Mouse (Mus musculus) liver, embryonic 12.5 days (tissue): ENCODE results near the gene Hoxa7. TPM values are rescaled to one million over a fixed set of nuclear protein-coding genes. Genes with fewer than 3 reads are reported as not detected.

Source experiments
- ATAC-seq: fragments of 200-750 bp; cut with Nextera tagmentation; 2 replicates; pipeline ENCODE4 v1.8.0; 2017; ENCODE audit warnings: moderate number of reproducible peaks, mild to moderate bottlenecking, moderate library complexity
- H3K27ac ChIP-seq: fragments of 300-500 bp; sonication (generic); 2 replicates; pipeline ENCODE4 v1.5.1; 2016; ENCODE audit warnings: mild to moderate bottlenecking
- H3K27me3 ChIP-seq: fragments of 300-500 bp; sonication (generic); replicated peaks from 2 replicates; pipeline ENCODE4 v1.6.1; 2016; ENCODE audit warnings: mild to moderate bottlenecking, moderate library complexity
- H3K36me3 ChIP-seq: fragments of 300-500 bp; sonication (generic); 2 replicates; pipeline ENCODE4 v1.6.1; 2016; ENCODE audit warnings: mild to moderate bottlenecking, moderate library complexity
- H3K4me1 ChIP-seq: fragments of 300-500 bp; sonication (generic); 2 replicates; pipeline ENCODE4 v1.6.1; 2016
- H3K4me2 ChIP-seq: fragments of 300-500 bp; sonication (generic); 2 replicates; pipeline ENCODE4 v1.6.1; 2016; ENCODE audit warnings: mild to moderate bottlenecking, moderate library complexity
- H3K4me3 ChIP-seq: fragments of 300-500 bp; sonication (generic); 2 replicates; pipeline ENCODE4 v1.5.1; 2016; ENCODE audit warnings: mild to moderate bottlenecking, moderate library complexity
- H3K9ac ChIP-seq: fragments of 300-500 bp; sonication (generic); 2 replicates; pipeline ENCODE4 v1.6.1; 2016; ENCODE audit warnings: mild to moderate bottlenecking, moderate library complexity
- H3K9me3 ChIP-seq: fragments of 300-500 bp; sonication (generic); replicated peaks from 2 replicates; pipeline ENCODE4 v1.6.1; 2016; ENCODE audit warnings: mild to moderate bottlenecking, moderate library complexity
- WGBS: fragments of 180-500 bp; shearing (Covaris S2); methylation state at CpG from one replicate; pipeline ENCODE4 v1.1.7; 2016; ENCODE audit not compliant: insufficient replicate concordance; 5-methylcytosine and 5-hydroxymethylcytosine counted together
- polyA plus RNA-seq: library from polyadenylated mRNA; unstranded; fragments of >200 nt; fragmentation: Nextera tagmentation; extraction: Ambion mirVana; gene quantifications from 2 replicates; pipeline ENCODE4 v1.2.1, GENCODE M21; 2016

Hoxa7 gene
- polyA plus RNA-seq, 1 experiment from 2014 or later, result 0.74 TPM

GRCm38 (mm10) chr6:52251177-52251879 is 29.7 kb upstream of the Hoxa7 start:
- no peaks in the 10 kb centered on the region for H3K36me3 ChIP-seq
- no peak for ATAC-seq
- WGBS, result 8% methylated on average over 7 of the region's 7 CpGs

GRCm38 (mm10) chr6:52249826-52250225 is 28.2 kb upstream of the Hoxa7 start:
- no peak for ATAC-seq
- 2% methylated on average over 4 of the region's 4 CpGs for WGBS
- no peak overlapping the region for H3K27ac ChIP-seq
- H3K4me2 ChIP-seq, result no peak overlapping the region
- H3K9ac ChIP-seq, result no peak overlapping the region
- H3K4me1 ChIP-seq, result peaks cover 6% of the 10 kb centered on the region; the same call in 1 of the 2 replicates
- no peaks in the 10 kb centered on the region for H3K9me3 ChIP-seq
- peaks cover 98% of the 10 kb centered on the region for H3K27me3 ChIP-seq
- H3K36me3 ChIP-seq, result no peaks in the 10 kb centered on the region
- H3K4me3 ChIP-seq, result no peak overlapping the region

More at GRCm38 (mm10) chr6:52251177-52251879, 29.7 kb upstream of the Hoxa7 start:
- H3K9me3 ChIP-seq, result no peaks in the 10 kb centered on the region
- H3K4me3 ChIP-seq, result no peak overlapping the region
- H3K4me2 ChIP-seq, result no peak overlapping the region
- H3K9ac ChIP-seq, result no peak overlapping the region
- H3K4me1 ChIP-seq, result no peaks in the 10 kb centered on the region
- peaks cover 98% of the 10 kb centered on the region for H3K27me3 ChIP-seq
- H3K27ac ChIP-seq, result no peak overlapping the region

GRCm38 (mm10) chr6:52249415-52249738 is 27.7 kb upstream of the Hoxa7 start:
- Histone ChIP-seq H3K4me2 (no peak overlapping the region), H3K4me1 (peaks cover 7% of the 10 kb centered on the region; the same call in 1 of the 2 replicates), H3K27ac (no peak overlapping the region), H3K27me3 (peaks cover 98% of the 10 kb centered on the region), H3K9ac (no peak overlapping the region), H3K36me3 (no peaks in the 10 kb centered on the region), H3K9me3 (no peaks in the 10 kb centered on the region), H3K4me3 (no peak overlapping the region)
- WGBS, result 1% methylated on average over 16 of the region's 16 CpGs
- ATAC-seq, result no peak

- no peak overlapping the region for H3K4me3 ChIP-seq
- peaks cover 98% of the 10 kb centered on the region for H3K27me3 ChIP-seq
- no peak overlapping the region for H3K4me2 ChIP-seq
- H3K9me3 ChIP-seq, result no peaks in the 10 kb centered on the region
- H3K4me1 ChIP-seq, result peaks cover 7% of the 10 kb centered on the region; the same call in 1 of the 2 replicates
- 2% methylated on average over 27 of the region's 27 CpGs for WGBS
- H3K9ac ChIP-seq, result no peak overlapping the region
- no peak overlapping the region for H3K27ac ChIP-seq
- H3K36me3 ChIP-seq, result no peaks in the 10 kb centered on the region
- ATAC-seq, result no peak
These were observed 27.2 kb upstream of the Hoxa7 start for GRCm38 (mm10) chr6:52248638-52249414.

GRCm38 (mm10) chr6:52247766-52248637 is 26.3 kb upstream of the Hoxa7 start:
- Histone ChIP-seq H3K36me3 (no peaks in the 10 kb centered on the region), H3K9me3 (no peaks in the 10 kb centered on the region), H3K4me2 (no peak overlapping the region), H3K27me3 (peaks cover 98% of the 10 kb centered on the region), H3K27ac (no peak overlapping the region), H3K9ac (no peak overlapping the region), H3K4me3 (no peak overlapping the region), H3K4me1 (peaks cover 7% of the 10 kb centered on the region; the same call in 1 of the 2 replicates)
- 4% methylated on average over 23 of the region's 23 CpGs for WGBS
- ATAC-seq, result no peak

GRCm38 (mm10) chr6:52246916-52247315 is 25.3 kb upstream of the Hoxa7 start:
- Histone ChIP-seq H3K9ac (no peak overlapping the region), H3K9me3 (no peaks in the 10 kb centered on the region), H3K27me3 (peaks cover 98% of the 10 kb centered on the region), H3K4me1 (peaks cover 7% of the 10 kb centered on the region; the same call in 1 of the 2 replicates), H3K4me3 (no peak overlapping the region), H3K27ac (no peak overlapping the region), H3K4me2 (no peak overlapping the region), H3K36me3 (no peaks in the 10 kb centered on the region)
- 3% methylated on average over 3 of the region's 3 CpGs for WGBS
- ATAC-seq, result no peak

- Histone ChIP-seq H3K27ac (no peak overlapping the region), H3K4me3 (no peak overlapping the region), H3K27me3 (peaks cover 98% of the 10 kb centered on the region), H3K9ac (no peak overlapping the region), H3K4me2 (no peak overlapping the region), H3K4me1 (peaks cover 7% of the 10 kb centered on the region; the same call in 1 of the 2 replicates), H3K9me3 (no peaks in the 10 kb centered on the region), H3K36me3 (no peaks in the 10 kb centered on the region)
- no peak for ATAC-seq
- 1% methylated on average over 26 of the region's 26 CpGs for WGBS
These were observed 24.7 kb upstream of the Hoxa7 start for GRCm38 (mm10) chr6:52246403-52246803.

- no peaks in the 10 kb centered on the region for H3K36me3 ChIP-seq
- H3K4me3 ChIP-seq, result no peak within 1 kb of the TSS
- WGBS, result 3% methylated on average over 20 of the region's 20 CpGs
- no peak within 1 kb of the TSS for H3K9ac ChIP-seq
- peaks cover 98% of the 10 kb centered on the region for H3K27me3 ChIP-seq
- no peaks in the 10 kb centered on the region for H3K9me3 ChIP-seq
- no peak within 1 kb of the TSS for H3K4me2 ChIP-seq
- H3K4me1 ChIP-seq, result peaks cover 7% of the 10 kb centered on the region; the same call in 1 of the 2 replicates
- H3K27ac ChIP-seq, result no peak within 1 kb of the TSS
- ATAC-seq, result no peak
These were observed 24.1 kb upstream of the Hoxa7 start, which contains the start of gene Hoxa11 for GRCm38 (mm10) chr6:52245757-52246142. TSS of gene Hoxa11 (minus strand) at chr6:52245810.

GRCm38 (mm10) chr6:52245040-52245756 is 23.5 kb upstream of the Hoxa7 start:
- Histone ChIP-seq H3K4me3 (no peak overlapping the region), H3K4me2 (no peak overlapping the region), H3K9me3 (no peaks in the 10 kb centered on the region), H3K9ac (no peak overlapping the region), H3K27ac (no peak overlapping the region), H3K4me1 (peaks cover 7% of the 10 kb centered on the region; the same call in 1 of the 2 replicates), H3K27me3 (peaks cover 98% of the 10 kb centered on the region), H3K36me3 (no peaks in the 10 kb centered on the region)
- ATAC-seq, result no peak
- WGBS, result 1% methylated on average over 71 of the region's 71 CpGs

- WGBS, result 2% methylated on average over 23 of the region's 23 CpGs
- Histone ChIP-seq H3K36me3 (no peaks in the 10 kb centered on the region), H3K4me2 (no peak overlapping the region), H3K4me3 (no peak overlapping the region), H3K9ac (no peak overlapping the region), H3K4me1 (peaks cover 7% of the 10 kb centered on the region; the same call in 1 of the 2 replicates), H3K27ac (no peak overlapping the region), H3K9me3 (no peaks in the 10 kb centered on the region), H3K27me3 (peaks cover 98% of the 10 kb centered on the region)
- no peak for ATAC-seq
These were observed 22.9 kb upstream of the Hoxa7 start for GRCm38 (mm10) chr6:52244471-52245039.

- Histone ChIP-seq H3K4me3 (no peak overlapping the region), H3K27me3 (peaks cover 98% of the 10 kb centered on the region), H3K4me2 (no peak overlapping the region), H3K27ac (no peak overlapping the region), H3K4me1 (peaks cover 7% of the 10 kb centered on the region; the same call in 1 of the 2 replicates), H3K36me3 (no peaks in the 10 kb centered on the region), H3K9ac (no peak overlapping the region), H3K9me3 (no peaks in the 10 kb centered on the region)
- ATAC-seq, result no peak
- 1% methylated on average over 12 of the region's 12 CpGs for WGBS
These were observed 22.0 kb upstream of the Hoxa7 start for GRCm38 (mm10) chr6:52243681-52244121.
